Mouse (Mus musculus): ENCODE data around the gene Gla. TPM values are rescaled to one million over a fixed set of nuclear protein-coding genes. Genes with fewer than 3 reads are reported as not detected.

Gla gene
- 4.2 and 4.6 TPM in 2 replicates for polyA plus RNA-seq (2015; fragmentation: Nextera tagmentation; extraction: Ambion mirVana)

DNA sequence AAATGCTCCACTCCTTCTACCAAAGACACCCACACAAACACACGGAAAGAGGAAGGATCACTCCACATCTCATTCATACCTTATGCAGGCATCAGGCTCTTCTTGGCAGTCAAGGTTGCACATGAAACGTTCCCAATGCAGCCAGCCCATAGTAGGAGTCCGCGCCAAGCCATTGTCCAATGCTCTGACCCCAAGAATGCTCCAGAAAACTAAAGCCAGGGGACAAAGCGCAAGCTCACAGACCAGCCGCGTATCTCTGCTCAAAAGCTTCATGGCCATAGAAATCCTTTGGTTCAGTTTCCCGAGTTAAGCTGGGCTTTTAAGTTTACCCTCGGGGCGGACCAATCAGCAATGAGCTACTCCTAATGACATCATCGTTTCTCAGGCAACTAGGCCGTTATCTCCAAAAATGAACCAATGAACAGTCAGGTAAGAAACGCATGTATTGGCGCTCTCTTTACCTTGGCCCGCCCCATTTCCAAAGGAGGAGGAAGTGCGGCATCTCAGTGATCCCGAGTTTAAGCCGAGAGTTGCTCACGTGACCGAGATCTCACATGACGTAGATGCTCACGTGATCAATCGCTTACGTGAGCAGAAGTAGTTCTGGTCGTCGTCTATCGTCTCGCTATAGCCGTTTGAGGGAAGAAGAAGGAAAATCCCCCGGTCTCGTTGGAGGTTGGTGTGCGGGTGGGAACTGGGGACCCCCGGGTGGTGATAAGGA is at the start of gene Gla, which contains the start of gene Hnrnph2:
Gene Gla, minus strand, starts transcription at position 467 of the 721 bp plus-strand sequence.
Gene Hnrnph2, plus strand, starts transcription at position 521 of the 721 bp plus-strand sequence.
- 0 out of 2 replicates have a peak, but pooled peaks cover 3% of the 10 kb centered on the region for H3K27me3 ChIP-seq
- H3K9me3 ChIP-seq: no peaks in the 10 kb centered on the region
- H3K27ac ChIP-seq: peak within 1 kb of the TSS; percentile 93
- H3K9ac ChIP-seq: peak within 1 kb of the TSS; percentile 47
- H3K4me2 ChIP-seq: peak within 1 kb of the TSS; percentile 49
- WGBS: 22% methylated on average over 33 of the region's 33 CpGs
- ATAC-seq (ENCODE audit: insufficient number of reproducible peaks, low FRiP score, low TSS enrichment, low read depth): peak; percentile 96
- peak within 1 kb of the TSS; percentile 53 for H3K4me3 ChIP-seq
- H3K4me1 ChIP-seq: peaks cover 2% of the 10 kb centered on the region; the same call in 1 of the 2 replicates
- H3K36me3 ChIP-seq: no peaks in the 10 kb centered on the region

GRCm38 (mm10) chrX:134648031-134648692 is 47.2 kb upstream of the Gla start:
- no peak overlapping the region for H3K27ac ChIP-seq
- WGBS: 25% methylated on average over 11 of the region's 11 CpGs
- ATAC-seq (ENCODE audit: insufficient number of reproducible peaks, low FRiP score, low TSS enrichment, low read depth): 0 out of 2 replicates have a peak, but pooled peaks have one; percentile 58
- no peaks in the 10 kb centered on the region for H3K9me3 ChIP-seq
- H3K9ac ChIP-seq: no peak overlapping the region
- no peaks in the 10 kb centered on the region for H3K27me3 ChIP-seq
- no peaks in the 10 kb centered on the region for H3K4me1 ChIP-seq
- H3K4me2 ChIP-seq: no peak overlapping the region
- no peaks in the 10 kb centered on the region for H3K36me3 ChIP-seq
- no peak overlapping the region for H3K4me3 ChIP-seq

GRCm38 (mm10) chrX:134647421-134647820 is 46.5 kb upstream of the Gla start:
- 0 out of 2 replicates have a peak overlapping the region, but pooled peaks have one; percentile 54 for H3K27ac ChIP-seq
- no peaks in the 10 kb centered on the region for H3K4me1 ChIP-seq
- no peak overlapping the region for H3K4me3 ChIP-seq
- 63% methylated on average over 8 of the region's 8 CpGs for WGBS
- no peak overlapping the region for H3K4me2 ChIP-seq
- H3K9me3 ChIP-seq: no peaks in the 10 kb centered on the region
- no peak for ATAC-seq (ENCODE audit: insufficient number of reproducible peaks, low FRiP score, low TSS enrichment, low read depth)
- no peaks in the 10 kb centered on the region for H3K36me3 ChIP-seq
- no peak overlapping the region for H3K9ac ChIP-seq
- no peaks in the 10 kb centered on the region for H3K27me3 ChIP-seq

DNA sequence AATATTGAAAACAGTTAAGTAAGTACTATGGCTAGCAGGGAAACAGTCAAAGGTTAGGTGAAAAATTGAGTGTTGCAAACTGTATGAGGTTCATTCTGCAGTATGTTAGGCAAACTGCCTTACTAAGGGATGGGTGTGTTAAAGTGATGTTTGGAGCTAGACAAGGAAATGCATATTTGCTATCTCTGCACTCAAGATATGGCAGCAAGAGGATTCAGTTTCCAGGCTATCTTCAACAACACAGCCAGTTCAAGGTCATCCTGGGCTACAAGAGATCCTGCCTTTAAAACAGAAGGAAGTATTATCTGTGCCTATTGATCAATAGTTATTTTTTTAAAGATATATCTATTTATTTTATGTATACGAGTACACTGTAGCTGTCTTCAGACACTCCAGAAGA is 45.4 kb upstream of the Gla start:
- WGBS: 84% methylated on average over 1 of the region's 1 CpGs
- no peak overlapping the region for H3K27ac ChIP-seq
- H3K4me3 ChIP-seq: no peak overlapping the region
- no peaks in the 10 kb centered on the region for H3K9me3 ChIP-seq
- H3K9ac ChIP-seq: no peak overlapping the region
- no peaks in the 10 kb centered on the region for H3K4me1 ChIP-seq
- no peaks in the 10 kb centered on the region for H3K36me3 ChIP-seq
- H3K27me3 ChIP-seq: no peaks in the 10 kb centered on the region
- no peak for ATAC-seq (ENCODE audit: insufficient number of reproducible peaks, low FRiP score, low TSS enrichment, low read depth)
- H3K4me2 ChIP-seq: no peak overlapping the region

- WGBS: 64% methylated on average over 10 of the region's 10 CpGs
- H3K9ac ChIP-seq: no peak overlapping the region
- no peaks in the 10 kb centered on the region for H3K27me3 ChIP-seq
- H3K4me2 ChIP-seq: no peak overlapping the region
- no peak overlapping the region for H3K4me3 ChIP-seq
- no peak overlapping the region for H3K27ac ChIP-seq
- no peaks in the 10 kb centered on the region for H3K4me1 ChIP-seq
- ATAC-seq (ENCODE audit: insufficient number of reproducible peaks, low FRiP score, low TSS enrichment, low read depth): no peak
- H3K36me3 ChIP-seq: no peaks in the 10 kb centered on the region
- H3K9me3 ChIP-seq: no peaks in the 10 kb centered on the region
Observed at GRCm38 (mm10) chrX:134641000-134641760, 40.3 kb upstream of the Gla start.

- H3K27ac ChIP-seq: no peak overlapping the region
- no peak overlapping the region for H3K4me3 ChIP-seq
- H3K4me1 ChIP-seq: no peaks in the 10 kb centered on the region
- H3K4me2 ChIP-seq: no peak overlapping the region
- H3K9me3 ChIP-seq: no peaks in the 10 kb centered on the region
- H3K36me3 ChIP-seq: no peaks in the 10 kb centered on the region
- H3K9ac ChIP-seq: no peak overlapping the region
- ATAC-seq (ENCODE audit: insufficient number of reproducible peaks, low FRiP score, low TSS enrichment, low read depth): no peak
- 57% methylated on average over 3 of the region's 3 CpGs for WGBS
- H3K27me3 ChIP-seq: no peaks in the 10 kb centered on the region
Observed at GRCm38 (mm10) chrX:134635860-134636259, 34.9 kb upstream of the Gla start.

DNA sequence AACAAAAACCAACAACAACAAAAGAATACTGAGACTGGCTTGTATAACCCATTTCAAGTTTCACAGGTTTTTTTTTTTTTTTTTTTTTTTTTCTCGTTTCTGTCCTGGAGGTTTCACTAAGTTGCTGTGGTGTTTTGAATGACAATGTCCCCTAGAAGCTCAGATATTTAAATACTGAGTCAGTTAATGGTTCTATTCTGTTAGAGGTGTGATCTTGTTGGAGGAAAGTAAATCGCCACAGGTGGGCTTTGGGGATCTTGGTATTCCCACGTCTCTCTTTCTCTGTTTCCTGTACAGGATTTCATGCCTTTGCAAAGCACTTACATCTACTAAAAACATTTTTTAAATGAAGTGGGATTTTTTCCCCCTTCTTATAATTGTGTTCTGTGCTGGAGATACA is 34.2 kb upstream of the Gla start:
- no peak overlapping the region for H3K9ac ChIP-seq
- no peak for ATAC-seq (ENCODE audit: insufficient number of reproducible peaks, low FRiP score, low TSS enrichment, low read depth)
- H3K4me1 ChIP-seq: no peaks in the 10 kb centered on the region
- H3K27me3 ChIP-seq: no peaks in the 10 kb centered on the region
- no peak overlapping the region for H3K4me2 ChIP-seq
- H3K36me3 ChIP-seq: no peaks in the 10 kb centered on the region
- H3K9me3 ChIP-seq: no peaks in the 10 kb centered on the region
- no peak overlapping the region for H3K4me3 ChIP-seq
- H3K27ac ChIP-seq: no peak overlapping the region
- 39% methylated on average over 3 of the region's 3 CpGs for WGBS

GRCm38 (mm10) chrX:134632710-134633109 is 31.8 kb upstream of the Gla start:
- H3K27me3 ChIP-seq: no peaks in the 10 kb centered on the region
- no peaks in the 10 kb centered on the region for H3K36me3 ChIP-seq
- H3K4me1 ChIP-seq: no peaks in the 10 kb centered on the region
- no peak overlapping the region for H3K4me2 ChIP-seq
- no peak overlapping the region for H3K27ac ChIP-seq
- H3K9me3 ChIP-seq: no peaks in the 10 kb centered on the region
- H3K4me3 ChIP-seq: no peak overlapping the region
- H3K9ac ChIP-seq: no peak overlapping the region
- WGBS: 86% methylated on average over 5 of the region's 5 CpGs
- ATAC-seq (ENCODE audit: insufficient number of reproducible peaks, low FRiP score, low TSS enrichment, low read depth): no peak

DNA sequence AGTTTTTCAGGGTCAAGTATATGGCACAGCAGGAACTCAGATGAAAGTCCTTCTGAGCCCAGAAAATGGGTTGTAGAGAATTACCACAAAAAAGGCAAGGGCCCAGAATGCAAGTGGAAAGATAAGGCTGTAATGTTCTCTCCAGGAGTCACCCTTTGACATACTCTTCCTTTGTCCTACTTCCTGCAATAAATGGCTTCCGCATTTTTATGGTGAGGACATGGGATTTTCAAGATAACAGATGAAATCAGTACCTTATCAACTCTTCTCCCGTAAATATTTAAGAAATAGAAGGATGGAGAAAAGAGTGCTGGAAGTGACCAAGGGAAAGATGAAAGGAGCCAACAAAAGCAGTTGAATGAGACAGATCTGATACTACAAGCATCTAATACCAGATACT is 27.3 kb upstream of the Gla start:
- ATAC-seq (ENCODE audit: insufficient number of reproducible peaks, low FRiP score, low TSS enrichment, low read depth): no peak
- no peaks in the 10 kb centered on the region for H3K36me3 ChIP-seq
- 82% methylated on average over 2 of the region's 2 CpGs for WGBS
- H3K9ac ChIP-seq: no peak overlapping the region
- H3K27me3 ChIP-seq: 0 out of 2 replicates have a peak, but pooled peaks cover 3% of the 10 kb centered on the region
- H3K4me1 ChIP-seq: no peaks in the 10 kb centered on the region
- no peak overlapping the region for H3K4me2 ChIP-seq
- no peak overlapping the region for H3K4me3 ChIP-seq
- no peaks in the 10 kb centered on the region for H3K9me3 ChIP-seq
- no peak overlapping the region for H3K27ac ChIP-seq

DNA sequence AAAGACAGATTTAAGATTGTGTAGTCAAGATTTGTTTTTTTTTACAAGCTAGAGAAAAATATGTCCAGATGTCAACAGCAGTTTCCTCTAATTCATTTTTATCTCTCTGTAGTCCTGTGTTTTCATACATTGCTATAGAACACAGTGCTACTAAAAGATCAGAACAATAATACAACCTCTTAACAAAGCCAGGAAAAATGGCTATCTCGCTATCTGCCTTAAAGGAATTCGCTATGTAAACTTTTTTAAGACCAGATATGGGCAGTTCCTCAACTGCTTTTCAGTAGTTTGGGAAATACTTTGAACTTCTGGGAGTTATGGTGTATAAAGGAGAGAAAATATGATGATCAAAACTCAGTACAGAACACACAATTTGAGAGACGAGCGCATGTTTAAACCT is 22.4 kb upstream of the Gla start:
- 0 out of 2 replicates have a peak, but pooled peaks cover 7% of the 10 kb centered on the region for H3K27me3 ChIP-seq
- H3K27ac ChIP-seq: no peak overlapping the region
- no peaks in the 10 kb centered on the region for H3K9me3 ChIP-seq
- H3K36me3 ChIP-seq: no peaks in the 10 kb centered on the region
- H3K4me3 ChIP-seq: no peak overlapping the region
- ATAC-seq (ENCODE audit: insufficient number of reproducible peaks, low FRiP score, low TSS enrichment, low read depth): no peak
- no peak overlapping the region for H3K4me2 ChIP-seq
- H3K9ac ChIP-seq: no peak overlapping the region
- 84% methylated on average over 4 of the region's 4 CpGs for WGBS
- no peaks in the 10 kb centered on the region for H3K4me1 ChIP-seq

DNA sequence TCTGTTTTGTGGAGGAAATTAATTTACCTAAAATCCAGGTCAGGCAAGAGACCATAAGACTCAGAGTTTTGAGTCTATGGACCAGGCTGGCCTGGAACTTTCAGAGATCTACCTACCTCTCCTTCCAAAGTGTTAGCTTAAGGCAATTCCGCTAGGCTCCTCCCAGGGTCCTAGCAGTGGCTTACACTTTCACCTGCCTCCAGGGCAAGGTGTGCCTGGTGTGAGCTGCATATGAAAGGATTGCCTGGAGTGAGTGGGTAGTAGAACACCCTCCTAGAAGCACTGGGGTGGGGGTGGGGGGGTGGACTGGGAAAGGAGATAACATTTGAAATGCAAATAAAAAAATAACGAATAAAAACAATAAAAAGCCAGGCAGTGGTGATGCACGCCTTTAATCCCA is 20.8 kb upstream of the Gla start:
- no peaks in the 10 kb centered on the region for H3K9me3 ChIP-seq
- no peak overlapping the region for H3K27ac ChIP-seq
- no peaks in the 10 kb centered on the region for H3K36me3 ChIP-seq
- ATAC-seq (ENCODE audit: insufficient number of reproducible peaks, low FRiP score, low TSS enrichment, low read depth): no peak
- 0 out of 2 replicates have a peak, but pooled peaks cover 7% of the 10 kb centered on the region for H3K27me3 ChIP-seq
- 90% methylated on average over 3 of the region's 3 CpGs for WGBS
- H3K9ac ChIP-seq: no peak overlapping the region
- no peak overlapping the region for H3K4me3 ChIP-seq
- H3K4me1 ChIP-seq: no peaks in the 10 kb centered on the region
- H3K4me2 ChIP-seq: no peak overlapping the region

All from limb, embryonic 15.5 days (tissue).